Mouse (Mus musculus): ENCODE data around the gene Adamts8. TPM values are rescaled to one million over a fixed set of nuclear protein-coding genes. Genes with fewer than 3 reads are reported as not detected.

Gene Adamts8
- total RNA-seq, 2 experiments from 2014 or later, result 4.0 to 4.6 TPM

DNA sequence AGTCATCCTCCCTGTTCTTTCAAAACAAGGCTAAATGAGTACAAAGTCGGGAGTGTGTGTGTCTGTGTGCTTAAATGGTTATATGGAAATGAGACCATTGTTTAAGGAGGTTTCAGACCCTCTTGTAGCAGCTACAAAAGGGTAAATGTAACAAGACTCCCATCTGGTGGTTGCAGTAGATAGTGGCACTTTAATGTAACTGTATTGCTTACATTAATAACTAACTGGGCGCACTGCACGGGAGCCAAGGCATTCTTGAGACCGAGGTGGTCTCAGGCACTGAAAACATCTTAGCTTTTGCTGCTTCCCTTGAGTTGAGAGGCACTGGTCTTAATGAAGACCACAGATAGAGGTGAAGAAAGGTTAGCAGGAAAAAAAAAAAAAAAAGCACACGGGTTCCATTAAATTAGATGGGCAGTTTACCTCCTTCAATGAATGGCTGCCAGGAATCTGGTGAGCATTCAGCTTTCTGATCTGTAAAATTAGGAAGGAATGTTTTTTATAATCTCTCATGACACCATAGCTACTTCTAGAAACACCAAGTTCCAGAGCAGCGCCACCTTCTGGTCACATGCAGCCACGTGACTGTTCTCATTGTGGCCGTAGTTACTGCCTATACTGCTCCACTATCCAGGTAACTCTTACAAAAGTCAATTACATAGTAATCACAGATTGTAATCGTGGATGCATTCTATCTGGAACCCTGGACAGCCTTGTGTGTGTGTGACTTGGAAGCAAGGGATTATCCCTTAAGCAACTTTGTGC, 5.5 kb upstream of the Adamts8 start:
- Histone ChIP-seq H3K27ac (no peak overlapping the region), H3K4me3 (peak overlapping the region; percentile 18; the same call in 1 of the 2 replicates)
- DNase-seq (ENCODE audit: low spot score in 2 of 2), result peak in 1 of 2 experiments; percentile 76
- TF ChIP-seq CTCF (conservative IDR thresholded peaks at IDR 0.05), result peak; percentile 73

DNA sequence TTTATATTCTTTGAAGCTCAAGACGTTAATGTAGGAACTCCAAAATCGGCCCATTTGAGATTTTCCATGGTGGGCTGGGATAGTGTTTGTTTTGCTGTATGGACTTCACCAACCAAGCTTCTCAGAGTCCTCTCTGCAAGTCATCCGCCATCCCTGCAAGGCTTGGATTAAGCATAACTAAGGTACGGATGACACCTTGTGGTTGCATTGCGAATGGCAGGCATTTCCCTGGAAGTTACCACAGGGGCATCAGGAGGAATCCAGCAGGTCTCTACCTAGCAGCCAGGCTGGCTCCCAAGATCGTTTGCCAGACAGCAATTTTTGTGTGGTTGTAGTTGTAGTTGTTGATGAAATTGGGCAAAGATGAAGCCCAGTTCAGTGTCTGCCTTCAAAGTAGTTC, 2.0 kb upstream of the Adamts8 start:
- Histone ChIP-seq H3K4me3 (no peak overlapping the region), H3K27ac (no peak overlapping the region)
- TF ChIP-seq CTCF (conservative IDR thresholded peaks at IDR 0.05), result peak; percentile 94
- DNase-seq (ENCODE audit: low spot score in 2 of 2), result peak; percentile 87 to 95

- H3K27ac ChIP-seq, result peak overlapping the region; percentile 80; the same call in 1 of the 2 replicates
- no peak for DNase-seq (ENCODE audit: low spot score in 2 of 2)
- TF ChIP-seq CTCF (conservative IDR thresholded peaks at IDR 0.05), result no peak
- peak overlapping the region; percentile 74 for H3K4me3 ChIP-seq
Measured at GRCm38 (mm10) chr9:30943341-30943740, 979 bp downstream of the Adamts8 start.

DNA sequence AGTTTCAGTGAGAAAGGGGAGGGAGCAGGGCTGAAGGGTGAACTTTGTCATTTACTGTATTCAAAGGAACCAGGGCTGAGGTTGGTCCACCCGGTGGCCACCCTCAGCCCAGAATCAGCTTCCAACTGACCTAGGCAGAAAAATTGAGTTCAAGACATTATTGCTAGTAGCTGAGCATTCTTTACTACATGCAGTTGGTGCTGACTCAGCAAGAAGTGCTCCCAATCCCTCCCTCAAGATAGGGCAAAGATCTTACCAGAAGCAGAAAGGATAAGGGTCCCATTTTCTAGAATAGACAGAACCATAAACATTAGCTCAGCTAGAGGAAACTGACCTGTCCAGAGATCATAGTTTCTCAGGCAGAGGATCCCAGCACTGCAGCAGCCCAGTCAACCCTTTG, 1.9 kb downstream of the Adamts8 start:
- DNase-seq (ENCODE audit: low spot score in 2 of 2), result no peak
- H3K27ac ChIP-seq, result no peak overlapping the region
- no peak for TF ChIP-seq CTCF (conservative IDR thresholded peaks at IDR 0.05)
- no peak overlapping the region; the same call in 1 of the 2 replicates for H3K4me3 ChIP-seq

DNA sequence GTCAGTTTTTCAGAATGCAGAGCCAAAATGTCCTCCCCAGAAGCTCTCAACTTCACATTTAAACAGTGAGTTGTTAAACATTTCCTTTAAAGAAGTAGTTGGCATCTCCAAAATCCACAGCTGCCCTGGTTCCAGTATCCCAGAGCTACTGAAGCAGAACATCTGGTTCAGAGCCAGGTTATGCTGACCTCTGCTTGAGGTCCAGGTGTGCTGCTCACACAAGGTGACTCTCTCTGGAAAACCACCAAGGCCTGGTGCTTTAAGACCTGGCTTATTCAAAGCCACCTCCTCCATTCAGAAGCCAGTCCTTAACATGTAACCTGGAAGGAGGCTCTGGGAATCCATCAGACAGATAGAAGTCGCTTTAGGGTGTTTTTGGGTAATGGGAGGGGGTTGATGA, 2.9 kb downstream of the Adamts8 start:
- TF ChIP-seq CTCF (conservative IDR thresholded peaks at IDR 0.05), result no peak
- no peak overlapping the region for H3K4me3 ChIP-seq
- no peak for DNase-seq (ENCODE audit: low spot score in 2 of 2)
- H3K27ac ChIP-seq, result no peak overlapping the region

DNA sequence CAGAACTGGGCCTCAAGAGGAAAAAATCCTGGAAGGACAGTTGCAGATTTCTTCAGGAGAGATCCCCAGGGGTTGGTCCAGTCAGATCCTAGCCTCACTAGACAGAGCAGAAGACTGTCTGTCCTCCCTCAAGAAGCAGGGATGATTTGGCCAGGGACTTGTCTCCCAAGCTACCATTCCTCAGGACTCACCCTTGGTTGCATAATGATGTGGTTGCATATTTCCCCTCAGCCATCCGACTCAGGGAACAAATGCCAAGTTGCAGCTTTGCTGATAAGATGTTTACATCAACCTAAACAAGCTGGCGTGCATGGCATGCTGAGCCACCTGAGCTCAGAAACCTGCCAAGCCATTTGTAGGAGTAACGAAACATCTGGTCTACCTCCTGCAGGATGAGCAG, 7.1 kb downstream of the Adamts8 start:
- no peak overlapping the region for H3K4me3 ChIP-seq
- H3K27ac ChIP-seq, result no peak overlapping the region
- DNase-seq (ENCODE audit: low spot score in 2 of 2), result no peak
- TF ChIP-seq CTCF (conservative IDR thresholded peaks at IDR 0.05), result no peak

- DNase-seq (ENCODE audit: low spot score in 2 of 2), result no peak
- Histone ChIP-seq H3K4me3 (no peak overlapping the region), H3K27ac (no peak overlapping the region)
- TF ChIP-seq CTCF (conservative IDR thresholded peaks at IDR 0.05), result no peak
Measured at GRCm38 (mm10) chr9:30949971-30950370, 7.6 kb downstream of the Adamts8 start.

GRCm38 (mm10) chr9:30950592-30950991, 8.2 kb downstream of the Adamts8 start:
- no peak for DNase-seq (ENCODE audit: low spot score in 2 of 2)
- no peak for TF ChIP-seq CTCF (conservative IDR thresholded peaks at IDR 0.05)
- Histone ChIP-seq H3K27ac (no peak overlapping the region), H3K4me3 (no peak overlapping the region)

DNA sequence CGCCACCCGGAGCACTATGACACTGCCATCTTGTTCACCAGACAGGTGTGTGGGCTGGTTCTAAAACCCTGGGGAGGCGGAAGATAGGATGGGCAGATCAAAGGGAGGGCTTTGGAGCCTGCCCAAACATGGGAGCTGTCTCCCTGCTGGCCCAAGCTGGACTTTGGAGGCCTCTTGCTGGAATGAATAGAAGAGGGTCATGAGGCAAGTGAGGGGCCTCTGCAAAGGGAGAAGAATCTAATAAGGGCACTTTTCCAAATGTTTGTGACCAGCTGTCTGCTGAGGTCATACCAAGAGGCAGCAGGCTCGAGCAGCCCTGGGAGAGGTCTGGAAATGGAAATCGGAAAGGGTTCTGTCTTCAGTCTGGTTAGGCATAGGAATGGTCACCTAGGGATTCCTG, 9.1 kb downstream of the Adamts8 start:
- Histone ChIP-seq H3K27ac (no peak overlapping the region), H3K4me3 (no peak overlapping the region)
- no peak for TF ChIP-seq CTCF (conservative IDR thresholded peaks at IDR 0.05)
- DNase-seq (ENCODE audit: low spot score in 2 of 2), result no peak

DNA sequence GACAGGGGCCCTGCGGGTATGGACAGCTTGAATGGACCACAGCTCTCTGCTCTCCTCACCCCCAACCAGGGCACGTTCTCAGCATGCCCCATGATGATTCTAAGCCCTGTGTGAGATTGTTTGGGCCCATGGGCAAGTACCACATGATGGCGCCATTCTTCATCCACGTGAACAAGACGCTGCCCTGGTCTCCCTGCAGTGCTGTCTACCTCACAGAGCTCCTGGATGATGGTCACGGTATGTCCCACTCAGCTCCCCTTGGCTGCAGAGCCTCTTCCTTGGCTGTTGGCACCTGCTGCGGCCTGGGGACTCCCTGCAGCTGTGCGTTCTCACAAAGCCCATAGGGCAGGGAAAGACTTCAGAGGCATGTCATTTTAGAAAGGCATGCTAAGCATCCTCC, 10.9 kb downstream of the Adamts8 start:
- Histone ChIP-seq H3K4me3 (no peak overlapping the region), H3K27ac (no peak overlapping the region)
- TF ChIP-seq CTCF (conservative IDR thresholded peaks at IDR 0.05), result peak; percentile 57
- DNase-seq (ENCODE audit: low spot score in 2 of 2), result no peak

GRCm38 (mm10) chr9:30955246-30955645, 12.9 kb downstream of the Adamts8 start:
- no peak overlapping the region for H3K27ac ChIP-seq
- no peak for DNase-seq (ENCODE audit: low spot score in 2 of 2)
- TF ChIP-seq CTCF (conservative IDR thresholded peaks at IDR 0.05), result no peak
- H3K4me3 ChIP-seq, result no peak overlapping the region

DNA sequence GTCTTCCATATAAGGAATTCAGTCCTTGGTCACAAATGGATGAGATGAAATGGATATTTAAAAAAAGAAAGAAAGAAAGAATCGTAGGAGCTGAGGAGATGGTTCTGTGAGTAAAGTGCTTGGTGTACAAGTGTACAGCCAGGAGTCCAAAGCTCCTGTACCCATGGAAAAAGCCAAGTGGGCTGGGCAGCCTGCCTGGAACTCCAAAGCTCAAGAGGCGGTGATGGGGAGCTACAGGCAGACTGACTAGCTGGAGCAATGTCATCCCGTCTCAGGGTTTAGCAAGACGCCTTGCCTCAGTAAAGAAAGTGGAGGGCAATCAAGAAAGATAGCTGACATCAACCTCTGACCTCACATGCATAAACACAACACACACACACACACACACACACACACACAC, 21.4 kb downstream of the Adamts8 start:
- H3K27ac ChIP-seq, result no peak overlapping the region
- H3K4me3 ChIP-seq, result no peak overlapping the region
- no peak for TF ChIP-seq CTCF (conservative IDR thresholded peaks at IDR 0.05)
- DNase-seq (ENCODE audit: low spot score in 2 of 2), result no peak

DNA sequence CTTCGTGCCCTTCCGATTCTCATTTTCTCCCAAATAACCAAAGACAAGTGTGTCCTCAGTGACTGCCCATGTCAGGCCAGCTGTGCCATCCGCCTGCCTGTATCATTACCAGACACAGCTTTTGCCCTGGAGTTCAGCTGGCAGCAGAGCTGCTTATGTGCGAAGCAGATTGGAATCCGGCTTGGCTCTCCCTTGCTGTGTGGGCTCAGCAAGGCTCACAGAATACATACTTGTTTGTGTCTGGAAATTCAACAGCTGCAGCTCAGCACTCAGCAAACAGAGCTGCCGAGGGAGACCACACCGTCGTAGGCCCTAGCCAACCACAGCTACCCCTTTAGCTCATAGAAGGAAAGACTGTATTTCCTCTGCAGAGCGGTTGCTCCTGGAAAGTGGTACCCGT, 22.3 kb downstream of the Adamts8 start:
- no peak for TF ChIP-seq CTCF (conservative IDR thresholded peaks at IDR 0.05)
- DNase-seq (ENCODE audit: low spot score in 2 of 2), result peak in 1 of 2 experiments; percentile 48
- H3K4me3 ChIP-seq, result no peak overlapping the region

DNA sequence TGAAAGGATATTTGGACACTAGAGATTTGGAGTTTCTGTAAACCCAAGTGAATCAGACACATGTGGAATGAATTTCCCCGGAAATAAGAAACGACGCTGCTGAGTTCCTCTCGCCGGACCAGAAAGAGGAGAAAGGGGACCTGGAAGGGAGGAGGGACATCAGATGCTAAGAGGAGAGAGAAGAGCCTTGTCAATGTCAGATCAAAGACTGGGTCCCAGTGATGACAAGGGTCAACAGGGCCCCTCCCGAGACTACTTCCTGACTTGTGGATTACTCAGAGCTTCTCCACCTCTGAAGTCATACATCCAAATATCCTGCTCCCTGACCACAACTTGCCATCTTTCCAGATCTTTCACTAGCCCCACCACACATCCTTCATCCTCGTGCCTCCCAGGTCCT, 24.5 kb downstream of the Adamts8 start:
- Histone ChIP-seq H3K4me3 (no peak overlapping the region), H3K27ac (no peak overlapping the region)
- no peak for DNase-seq (ENCODE audit: low spot score in 2 of 2)
- TF ChIP-seq CTCF (conservative IDR thresholded peaks at IDR 0.05), result no peak

More for the DNA sequence above, 22.3 kb downstream of the Adamts8 start:
- 0 out of 2 replicates have a peak overlapping the region, but pooled peaks have one; percentile 12 for H3K27ac ChIP-seq

Data from layer of hippocampus, adult 2 months (tissue).